Mouse (Mus musculus) liver, embryonic 11.5 days (tissue): Measurements from ENCODE around the gene Wfdc2. TPM values are rescaled to one million over a fixed set of nuclear protein-coding genes. Genes with fewer than 3 reads are reported as not detected.

Source experiments
- polyA plus RNA-seq: library from polyadenylated mRNA; unstranded; fragments of >200 nt; fragmentation: Nextera tagmentation; extraction: Ambion mirVana; gene quantifications from 2 replicates; pipeline ENCODE4 v1.2.1, GENCODE M21; 2014

Wfdc2 gene
- polyA plus RNA-seq, 1 experiment from 2014 or later, result 9.1 TPM

Other genes with a start within 250 kb of the Wfdc2 start
- gene Svs6, start 245.7 kb upstream of the Wfdc2 start, polyA plus RNA-seq, result not detected in 2 replicates
- not detected in 2 replicates for gene Svs5, start 229.7 kb upstream of the Wfdc2 start, polyA plus RNA-seq
- gene Slpi, start 173.3 kb upstream of the Wfdc2 start, polyA plus RNA-seq, result 9.4 and 11.6 TPM in 2 replicates
- gene Rbpjl, start 159.3 kb upstream of the Wfdc2 start, polyA plus RNA-seq, result 0.04 and 0.12 TPM in 2 replicates
- 0.14 and 0.32 TPM in 2 replicates for gene Matn4, start 157.3 kb upstream of the Wfdc2 start, polyA plus RNA-seq
- 38.9 and 39.2 TPM in 2 replicates for gene Sdc4, start 118.5 kb upstream of the Wfdc2 start, polyA plus RNA-seq
- 49.1 and 52.8 TPM in 2 replicates for gene Sys1, start 105.4 kb upstream of the Wfdc2 start, polyA plus RNA-seq
- gene Gm20458, start 101.4 kb upstream of the Wfdc2 start, polyA plus RNA-seq, result 4.4 and 7.4 TPM in 2 replicates
- gene Trp53tg5, start 88.7 kb upstream of the Wfdc2 start, polyA plus RNA-seq, result not detected in 2 replicates
- 2.1 TPM in 2 replicates for gene Dbndd2, start 76.3 kb upstream of the Wfdc2 start, polyA plus RNA-seq
- gene Pigt, start 64.9 kb upstream of the Wfdc2 start, polyA plus RNA-seq, result 52.1 and 58.7 TPM in 2 replicates
- gene Spint3, start 11.0 kb downstream of the Wfdc2 start, polyA plus RNA-seq, result not detected in 2 replicates
- gene Wfdc6a, start 23.0 kb downstream of the Wfdc2 start, polyA plus RNA-seq, result not detected in 2 replicates
- gene Eppin, start 31.2 kb downstream of the Wfdc2 start, polyA plus RNA-seq, result not detected in 2 replicates
- not detected in 2 replicates for gene Wfdc6b, start 51.1 kb downstream of the Wfdc2 start, polyA plus RNA-seq
- gene Wfdc8, start 51.2 kb downstream of the Wfdc2 start, polyA plus RNA-seq, result not detected in 2 replicates
- not detected in 2 replicates for gene Wfdc16, start 76.4 kb downstream of the Wfdc2 start, polyA plus RNA-seq
- not detected in 2 replicates for gene Wfdc10, start 93.6 kb downstream of the Wfdc2 start, polyA plus RNA-seq
- not detected in 2 replicates for gene Wfdc9, start 94.2 kb downstream of the Wfdc2 start, polyA plus RNA-seq
- gene Wfdc11, start 111.7 kb downstream of the Wfdc2 start, polyA plus RNA-seq, result not detected in 2 replicates
- gene Wfdc13, start 122.7 kb downstream of the Wfdc2 start, polyA plus RNA-seq, result not detected in 2 replicates
- gene Spint4, start 136.1 kb downstream of the Wfdc2 start, polyA plus RNA-seq, result not detected in 2 replicates
- not detected in 2 replicates for gene Spint5, start 152.9 kb downstream of the Wfdc2 start, polyA plus RNA-seq
- gene Wfdc3, start 183.5 kb downstream of the Wfdc2 start, polyA plus RNA-seq, result 0.18 and 0.38 TPM in 2 replicates
- 50.3 and 50.5 TPM in 2 replicates for gene Dnttip1, start 183.6 kb downstream of the Wfdc2 start, polyA plus RNA-seq
- 482 and 522 TPM in 2 replicates for gene Ube2c, start 207.5 kb downstream of the Wfdc2 start, polyA plus RNA-seq
- 0.47 and 1.1 TPM in 2 replicates for gene Tnnc2, start 217.6 kb downstream of the Wfdc2 start, polyA plus RNA-seq
- gene Snx21, start 223.4 kb downstream of the Wfdc2 start, polyA plus RNA-seq, result 8.3 and 8.4 TPM in 2 replicates
- gene Acot8, start 242.5 kb downstream of the Wfdc2 start, polyA plus RNA-seq, result 23.2 and 23.6 TPM in 2 replicates
- 7.3 and 8.7 TPM in 2 replicates for gene Zswim3, start 242.7 kb downstream of the Wfdc2 start, polyA plus RNA-seq